Mouse (Mus musculus) G1E (cell line): ENCODE results near the gene Edar. TPM values are rescaled to one million over a fixed set of nuclear protein-coding genes. Genes with fewer than 3 reads are reported as not detected.
A peak's percentile ranks its signal among the peaks of the same experiment; 100 is the strongest.

Experiments
- ATAC-seq: 2 replicates; pipeline ENCODE4 v1.8.0; 2016; ENCODE audit warnings: mild to moderate bottlenecking; ENCODE audit not compliant: insufficient number of reproducible peaks, poor library complexity, low FRiP score, severe bottlenecking; ENCODE audit errors: extremely low read depth
- DNase-seq: peaks from one replicate; pipeline ENCODE4 v3.0.0; 2012; ENCODE audit warnings: low spot score
- H3K27me3 ChIP-seq: 2 replicates; pipeline ENCODE4 v1.6.1; 2012; ENCODE audit warnings: mild to moderate bottlenecking, low read length, inconsistent platforms; ENCODE audit not compliant: insufficient read depth
- H3K36me3 ChIP-seq: replicated peaks from 2 replicates; pipeline ENCODE3; 2012; ENCODE audit warnings: mild to moderate bottlenecking, inconsistent platforms
- H3K4me1 ChIP-seq: 2 replicates; pipeline ENCODE4 v1.6.1; 2012; ENCODE audit warnings: low read depth, low read length, inconsistent platforms, mixed read lengths; ENCODE audit not compliant: insufficient read depth
- H3K4me3 ChIP-seq: 2 replicates; pipeline ENCODE4 v1.5.1; 2012; ENCODE audit warnings: low read depth, mild to moderate bottlenecking, inconsistent platforms, low read length, moderate library complexity, mixed read lengths
- H3K9me3 ChIP-seq: replicated peaks from 2 replicates; pipeline ENCODE4 v1.6.1; 2012; ENCODE audit warnings: inconsistent platforms
- CTCF ChIP-seq: IDR thresholded peaks from 2 replicates; pipeline ENCODE4 v1.5.1; 2012; ENCODE audit warnings: low read depth, low read length, inconsistent platforms, mixed read lengths
- GATA1 ChIP-seq: IDR thresholded peaks from 2 replicates; pipeline ENCODE4 v1.6.1; 2012; ENCODE audit warnings: borderline replicate concordance, low read length, inconsistent platforms, mixed read lengths
- GATA2 ChIP-seq: IDR thresholded peaks from 2 replicates; pipeline ENCODE4 v1.6.1; 2012; ENCODE audit warnings: low read depth, low read length, inconsistent platforms, borderline replicate concordance
- POLR2AphosphoS5 ChIP-seq: IDR thresholded peaks from 2 replicates; pipeline ENCODE4 v1.6.1; 2012; ENCODE audit warnings: low read depth, low read length, inconsistent platforms; ENCODE audit not compliant: insufficient replicate concordance
- TAL1 ChIP-seq: conservative IDR thresholded peaks from 2 replicates; pipeline ENCODE4 v1.6.1; 2012; ENCODE audit warnings: low read depth, low read length, inconsistent platforms, mixed read lengths
- polyA plus RNA-seq: library from polyadenylated mRNA; stranded (reverse); fragments of >175 nt; gene quantifications from 2 replicates; pipeline ENCODE4 v1.2.3, GENCODE M21; 2012
- total RNA-seq, 2 experiments: library from RNA; stranded (forward) in 1 of 2; stranded (reverse) in 1 of 2; fragments of 200-1000 nt in 1 of 2; fragments of >200 nt in 1 of 2; fragmentation: Nextera tagmentation in 1 of 2; gene quantifications; 2 replicates each; pipeline ENCODE4 v1.2.3; 2014 to 2017

The Edar gene
- total and polyA plus RNA-seq, 3 experiments = not detected

DNA sequence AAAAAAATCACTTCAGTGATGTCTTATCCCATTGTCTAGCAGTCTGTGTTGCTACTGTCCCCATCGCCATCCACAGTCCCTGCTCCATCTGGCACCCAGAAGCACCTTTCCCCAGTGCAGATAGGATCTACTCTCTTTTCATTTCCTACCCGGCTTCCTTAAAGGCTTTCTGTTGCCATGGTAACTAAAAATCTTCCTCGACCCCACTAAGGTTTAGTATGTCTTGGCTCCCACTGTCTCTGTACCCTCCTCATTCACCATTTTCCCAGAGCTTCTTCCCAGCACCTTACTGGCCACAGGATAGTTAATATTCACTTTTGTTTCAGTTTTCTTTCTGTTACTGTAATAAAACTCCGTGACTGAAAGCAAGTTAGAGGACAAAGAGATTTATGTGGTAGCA is 24.7 kb upstream of the Edar start:
- H3K36me3 ChIP-seq = no peaks in the 10 kb centered on the region
- DNase-seq = no peak
- H3K4me1 ChIP-seq = no peaks in the 10 kb centered on the region
- no peaks in the 10 kb centered on the region for H3K27me3 ChIP-seq
- H3K9me3 ChIP-seq = no peaks in the 10 kb centered on the region
- no peak for ATAC-seq
- H3K4me3 ChIP-seq = no peak overlapping the region
- TF ChIP-seq TAL1 (no peak), CTCF (no peak), GATA1 (no peak), POLR2AphosphoS5 (no peak), GATA2 (no peak)

DNA sequence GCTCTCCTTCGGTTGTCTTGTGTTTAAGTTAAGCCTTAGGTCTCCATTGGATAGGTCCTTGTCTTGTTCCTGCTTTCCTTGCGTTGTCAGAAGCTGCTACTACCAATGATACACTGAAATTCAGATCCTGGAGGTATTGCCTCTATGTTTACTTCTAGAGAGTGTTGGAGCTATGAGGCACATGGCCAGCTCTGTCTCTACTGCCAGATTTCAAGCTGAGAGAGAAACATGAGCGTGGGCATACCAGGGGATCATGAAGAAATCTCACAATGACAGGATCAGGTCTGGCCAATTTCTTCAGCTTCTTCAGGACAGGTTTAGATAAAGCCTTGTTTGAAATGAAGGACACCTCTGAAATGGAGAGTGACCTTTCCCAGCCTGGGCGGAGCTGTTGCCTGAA is 23.5 kb upstream of the Edar start:
- ATAC-seq (no peak), DNase-seq (no peak)
- H3K4me3 ChIP-seq = no peak overlapping the region
- no peaks in the 10 kb centered on the region for H3K27me3 ChIP-seq
- no peaks in the 10 kb centered on the region for H3K36me3 ChIP-seq
- H3K9me3 ChIP-seq = no peaks in the 10 kb centered on the region
- H3K4me1 ChIP-seq = no peaks in the 10 kb centered on the region
- no peak for TF ChIP-seq CTCF
- no peak for TF ChIP-seq POLR2AphosphoS5
- no peak for TF ChIP-seq TAL1
- no peak for TF ChIP-seq GATA1
- no peak for TF ChIP-seq GATA2

DNA sequence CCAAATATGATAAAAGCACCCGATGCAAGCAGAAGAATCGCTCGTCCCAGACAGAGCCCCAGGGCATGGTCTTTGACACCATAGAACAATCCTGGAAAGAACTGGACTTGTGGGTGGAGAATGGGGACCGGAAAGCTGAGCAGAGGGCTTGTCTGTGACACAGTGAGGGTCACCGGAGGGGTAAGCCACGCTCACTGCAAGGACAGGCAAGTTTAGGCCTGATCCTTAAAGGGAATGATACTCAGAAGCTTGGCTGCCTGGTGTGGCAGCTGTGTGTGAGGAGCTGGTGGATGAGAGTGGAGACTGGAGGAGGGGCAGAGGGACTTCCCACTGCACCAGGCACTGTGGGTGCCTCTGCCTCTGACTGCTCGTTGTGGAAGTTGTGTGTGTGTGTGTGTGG is 15.6 kb upstream of the Edar start:
- DNase-seq = no peak
- no peak for TF ChIP-seq GATA2
- no peak for TF ChIP-seq POLR2AphosphoS5
- no peak for TF ChIP-seq CTCF
- no peak for TF ChIP-seq TAL1
- no peak for TF ChIP-seq GATA1
- no peaks in the 10 kb centered on the region for H3K27me3 ChIP-seq
- ATAC-seq = no peak
- no peaks in the 10 kb centered on the region for H3K4me1 ChIP-seq
- H3K4me3 ChIP-seq = no peak overlapping the region
- 0 out of 2 replicates have a peak, but pooled peaks cover 2% of the 10 kb centered on the region for H3K9me3 ChIP-seq
- no peaks in the 10 kb centered on the region for H3K36me3 ChIP-seq

DNA sequence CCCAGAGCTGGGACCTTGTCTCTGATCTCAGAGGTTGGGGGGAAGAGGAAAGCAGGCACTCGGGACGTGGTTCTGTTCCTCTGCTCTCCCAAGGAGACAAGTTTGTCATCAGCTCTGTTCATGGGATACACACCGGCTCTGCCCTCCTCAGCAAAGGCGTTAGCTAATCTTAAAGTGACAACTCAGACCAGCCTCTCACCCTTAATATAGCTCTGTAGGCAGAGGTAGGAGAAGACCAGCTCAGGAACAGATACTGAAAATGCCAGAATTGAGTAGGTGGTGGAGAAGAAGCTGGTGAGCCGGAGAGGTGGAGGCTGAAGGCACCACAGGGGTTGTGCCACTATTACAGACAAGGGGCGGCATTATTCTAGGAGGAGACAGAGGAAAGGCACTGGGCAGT is 3.8 kb upstream of the Edar start:
- Histone ChIP-seq H3K27me3 (no peaks in the 10 kb centered on the region), H3K9me3 (no peaks in the 10 kb centered on the region), H3K4me3 (no peak overlapping the region), H3K36me3 (no peaks in the 10 kb centered on the region), H3K4me1 (no peaks in the 10 kb centered on the region)
- DNase-seq = no peak
- ATAC-seq = no peak
- TF ChIP-seq GATA1 (no peak), POLR2AphosphoS5 (no peak), CTCF (no peak), GATA2 (no peak), TAL1 (no peak)

DNA sequence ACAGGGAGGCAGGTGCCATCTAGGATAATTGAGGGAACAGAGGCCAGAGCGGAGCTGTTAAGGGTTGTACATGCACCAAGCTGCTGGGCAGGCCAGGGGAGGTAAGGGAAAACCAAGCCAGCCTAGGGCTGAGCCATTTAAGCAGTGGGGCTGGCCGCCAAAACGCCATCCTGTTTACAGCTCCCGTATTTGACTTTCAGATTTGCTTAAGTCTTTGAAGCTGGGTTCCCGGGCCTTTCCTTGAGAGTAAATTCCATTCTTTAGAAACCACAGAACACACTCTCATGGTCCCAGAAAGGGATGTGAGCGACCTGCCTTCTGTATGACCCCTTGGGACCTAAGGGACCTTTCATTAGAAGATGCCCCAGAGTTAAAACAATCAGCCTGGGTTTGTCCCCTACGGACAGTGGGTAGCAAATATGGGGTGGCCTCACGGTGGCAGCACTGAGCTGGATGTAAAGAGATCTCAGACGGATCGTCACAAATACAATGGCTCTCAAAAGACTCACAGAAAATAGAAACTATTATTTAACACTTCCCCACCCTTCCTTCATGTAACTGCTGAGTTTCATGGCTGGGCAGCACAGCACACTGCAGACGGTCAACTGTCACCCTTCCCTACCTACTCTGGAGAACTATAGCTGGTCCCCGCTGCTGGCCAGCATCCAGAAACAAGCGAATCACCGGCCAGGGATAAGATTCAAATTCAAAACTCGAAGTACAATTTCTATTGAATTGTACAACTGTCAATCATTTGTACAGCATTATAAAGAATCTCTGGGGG is 2.0 kb downstream of the Edar start:
- DNase-seq (peak; percentile 5), ATAC-seq (no peak)
- H3K9me3 ChIP-seq = no peaks in the 10 kb centered on the region
- H3K36me3 ChIP-seq = no peaks in the 10 kb centered on the region
- no peak for TF ChIP-seq CTCF
- no peak for TF ChIP-seq POLR2AphosphoS5
- TF ChIP-seq GATA2 = no peak
- no peak for TF ChIP-seq GATA1
- no peak for TF ChIP-seq TAL1
- H3K4me1 ChIP-seq = no peaks in the 10 kb centered on the region
- H3K4me3 ChIP-seq = no peak overlapping the region
- no peaks in the 10 kb centered on the region for H3K27me3 ChIP-seq

DNA sequence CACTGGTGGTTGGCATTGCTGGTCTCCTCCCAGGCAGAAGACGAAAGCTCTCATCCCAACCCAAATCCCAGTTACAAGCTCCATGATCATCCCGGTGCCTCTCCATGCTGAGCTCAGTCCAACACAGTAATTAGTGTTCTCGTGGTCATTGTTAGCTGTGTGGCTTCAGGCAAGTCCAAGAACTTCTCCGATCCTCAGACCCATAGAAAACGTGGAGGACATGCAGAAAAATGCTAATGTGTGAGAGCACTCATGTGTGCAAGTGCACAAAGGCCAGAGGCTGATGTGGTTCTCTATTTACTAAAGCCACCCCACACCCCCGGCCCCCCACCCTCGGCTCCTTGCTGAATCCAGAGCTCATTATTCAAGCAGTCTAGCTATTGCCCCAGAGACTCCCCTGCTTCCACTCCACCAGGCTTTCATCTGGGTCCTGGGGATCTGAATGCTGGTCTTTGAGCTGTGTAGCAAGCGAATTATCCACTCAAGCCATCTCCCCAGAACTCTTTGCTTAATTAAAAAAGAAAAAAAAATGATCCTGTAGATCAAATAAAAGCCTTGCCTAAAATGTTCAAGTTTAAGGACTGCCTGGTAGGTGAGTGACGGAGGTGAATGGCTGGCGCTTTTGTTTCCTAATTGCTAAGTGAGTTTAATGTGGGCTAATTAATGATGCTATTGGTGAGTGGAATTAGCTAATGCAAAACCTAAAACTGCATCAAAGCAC is 2.7 kb downstream of the Edar start:
- Histone ChIP-seq H3K4me3 (no peak overlapping the region), H3K4me1 (no peaks in the 10 kb centered on the region), H3K36me3 (no peaks in the 10 kb centered on the region), H3K9me3 (no peaks in the 10 kb centered on the region), H3K27me3 (no peaks in the 10 kb centered on the region)
- ATAC-seq (no peak), DNase-seq (no peak)
- no peak for TF ChIP-seq GATA2
- no peak for TF ChIP-seq GATA1
- no peak for TF ChIP-seq CTCF
- TF ChIP-seq TAL1 = no peak
- no peak for TF ChIP-seq POLR2AphosphoS5
